ENCODE assay signal across 9 mouse cellular contexts in genomic region chr3:145627830-145628229, GRCm38 (mm10). TPM values are rescaled to one million over a fixed set of nuclear protein-coding genes. Genes with fewer than 3 reads are reported as not detected.
DNase-seq lines count a peak whose midpoint lies in the region; ATAC-seq and TF ChIP-seq lines count a peak whose summit lies in the region.
"Had no signal": no experiment of that assay in that cellular context is flagged by ENCODE, and none has a peak within 500 bp of the region (broad histone marks: within the 10 kb centered on the region; RNA-seq: fewer than 3 reads in every experiment).

No protein-coding gene starts in this region.

- no peaks in the 10 kb centered on the region for H3K9me3 ChIP-seq in liver, embryonic 14.5 days (ENCODE audit: control insufficient read depth, low read length)
- H3K9me3 ChIP-seq in liver, embryonic 11.5 days (ENCODE audit: control insufficient read depth, low read length): no peaks in the 10 kb centered on the region
- no peaks in the 10 kb centered on the region for H3K9me3 ChIP-seq in forebrain, embryonic 15.5 days

- H3K36me3 ChIP-seq in liver, embryonic 14.5 days (replicated peaks; ENCODE audit: control insufficient read depth, insufficient read depth, low read depth): no peaks in the 10 kb centered on the region
- no peaks in the 10 kb centered on the region for H3K36me3 ChIP-seq in liver, embryonic 11.5 days (ENCODE audit: control insufficient read depth, insufficient read depth, low read length)
- no peaks in the 10 kb centered on the region for H3K36me3 ChIP-seq in forebrain, embryonic 15.5 days

- H3K4me2 ChIP-seq in liver, embryonic 14.5 days (ENCODE audit: low read depth): no peak overlapping the region
- no peak overlapping the region for H3K4me2 ChIP-seq in liver, embryonic 11.5 days
- H3K4me2 ChIP-seq in forebrain, embryonic 15.5 days (replicated peaks): no peak overlapping the region

- peaks cover 0 to 5% of the 10 kb centered on the region in 2 experiments; a peak in 2 of 4 replicates for H3K4me1 ChIP-seq in liver, embryonic 14.5 days (replicated peaks; ENCODE audit: control insufficient read depth in 2 of 2, insufficient read depth in 2 of 2, low read length in 1 of 2)
- no peaks in the 10 kb centered on the region for H3K4me1 ChIP-seq in liver, embryonic 11.5 days (replicated peaks; ENCODE audit: control insufficient read depth, insufficient read depth, low read length)
- no peaks in the 10 kb centered on the region for H3K4me1 ChIP-seq in forebrain, embryonic 15.5 days

- no peaks in the 10 kb centered on the region for H3K27me3 ChIP-seq in liver, embryonic 14.5 days (ENCODE audit: control insufficient read depth, insufficient read depth, low read length)
- H3K27me3 ChIP-seq in liver, embryonic 11.5 days (replicated peaks; ENCODE audit: control insufficient read depth, insufficient read depth, low read length): no peaks in the 10 kb centered on the region
- H3K27me3 ChIP-seq in forebrain, embryonic 15.5 days: no peaks in the 10 kb centered on the region

- TF ChIP-seq CTCF in liver, embryonic 14.5 days (IDR thresholded peaks at IDR 0.05; ENCODE audit: low read depth): peak; percentile 65

- TF ChIP-seq EP300 in liver, embryonic 14.5 days (IDR thresholded peaks at IDR 0.05; ENCODE audit: low read depth): no peak

- no peak overlapping the region for H3K27ac ChIP-seq in liver, embryonic 14.5 days
- H3K27ac ChIP-seq in liver, embryonic 11.5 days (ENCODE audit: low read depth, low read length): no peak overlapping the region
- no peak overlapping the region for H3K27ac ChIP-seq in forebrain, embryonic 15.5 days (replicated peaks)
- H3K27ac ChIP-seq: macrophage had no signal

- H3K4me3 ChIP-seq in liver, embryonic 14.5 days (ENCODE audit: insufficient read depth in 1 of 2, low read depth in 2 of 2, low read length in 2 of 2): no peak overlapping the region
- H3K4me3 ChIP-seq in liver, embryonic 11.5 days (ENCODE audit: low read depth, low read length): no peak overlapping the region
- H3K4me3 ChIP-seq in forebrain, embryonic 15.5 days: no peak overlapping the region

- no peak for ATAC-seq in liver, embryonic 14.5 days (ENCODE audit: insufficient read depth)
- no peak for ATAC-seq in liver, embryonic 11.5 days (replicated peaks; ENCODE audit: low FRiP score)
- 0 out of 2 replicates have a peak, but pooled peaks have one; percentile 20 for ATAC-seq in forebrain, embryonic 15.5 days (replicated peaks)
- peak; percentile 85 for ATAC-seq in megakaryocyte-erythroid progenitor cell, adult 5-6 weeks (replicated peaks; ENCODE audit: low FRiP score, low TSS enrichment, poor library complexity, severe bottlenecking)

- WGBS in liver, embryonic 14.5 days (ENCODE audit: insufficient replicate concordance): 61% methylated on average over 3 of the region's 3 CpGs
- 75% methylated on average over 3 of the region's 3 CpGs for WGBS in liver, embryonic 11.5 days
- WGBS in forebrain, embryonic 15.5 days: 82% methylated on average over 3 of the region's 3 CpGs

- DNase-seq in adrenal gland, postnatal 25 days: peak; percentile 33
- no peak for DNase-seq in adrenal gland, adult 18-20 months (ENCODE audit: low spot score in 2 of 2)
- no peak for DNase-seq in liver, embryonic 14.5 days (ENCODE audit: low read depth in 3 of 3, low spot score in 3 of 3)
- no peak for DNase-seq in liver, embryonic 11.5 days (ENCODE audit: low spot score)
- DNase-seq in thymus, postnatal 14 days: no peak
- DNase-seq in layer of hippocampus, postnatal 36 days: no peak

- no peak overlapping the region for H3K9ac ChIP-seq in liver, embryonic 14.5 days (replicated peaks)
- no peak overlapping the region for H3K9ac ChIP-seq in liver, embryonic 11.5 days (ENCODE audit: low read depth, low read length)
- H3K9ac ChIP-seq in forebrain, embryonic 15.5 days (replicated peaks): no peak overlapping the region

RNA-seq across cellular contexts. Expression of gene Ccn1, which starts 22.0 kb away (rescaled TPM):
- total RNA-seq in adrenal gland, postnatal 25 days (2021): 5.5 and 10.6 TPM in 2 replicates
- total RNA-seq in adrenal gland, adult 18-20 months (2021): 10 to 100 TPM; 12.8 to 37.4 TPM
- 2.8 and 3.0 TPM in 2 replicates for polyA plus RNA-seq in liver, embryonic 14.5 days (2012; rRNA removed)
- polyA plus RNA-seq in liver, embryonic 14.5 days (2014; fragmentation: Nextera tagmentation; extraction: Ambion mirVana): 3.2 and 4.3 TPM in 2 replicates
- polyA plus RNA-seq in liver, embryonic 11.5 days (2014; fragmentation: Nextera tagmentation; extraction: Ambion mirVana): 14.2 and 16.4 TPM in 2 replicates
- 27.2 and 30.1 TPM in 2 replicates for polyA plus RNA-seq in forebrain, embryonic 15.5 days (2015; fragmentation: Nextera tagmentation; extraction: Ambion mirVana)
- not detected in 2 replicates for total RNA-seq in megakaryocyte-erythroid progenitor cell, adult 5-6 weeks (2014; fragmentation: Nextera tagmentation)
- 1.9 TPM in 1 of 2 replicates, not detected in the other for total RNA-seq in megakaryocyte-erythroid progenitor cell, adult 5-6 weeks (2017)
- total RNA-seq in layer of hippocampus, postnatal 36 days (2021): 1 to 10 TPM; 4.4 TPM

RNA-seq across cellular contexts. Expression of gene Znhit6, which starts 51.8 kb away (rescaled TPM):
- 18.7 and 27.2 TPM in 2 replicates for total RNA-seq in adrenal gland, postnatal 25 days (2021)
- total RNA-seq in adrenal gland, adult 18-20 months (2021): 10 to 100 TPM; 13.0 to 17.6 TPM
- 3.7 and 8.5 TPM in 2 replicates for polyA plus RNA-seq in liver, embryonic 14.5 days (2012; rRNA removed)
- polyA plus RNA-seq in liver, embryonic 14.5 days (2014; fragmentation: Nextera tagmentation; extraction: Ambion mirVana): 14.0 and 14.1 TPM in 2 replicates
- 36.0 and 38.5 TPM in 2 replicates for polyA plus RNA-seq in liver, embryonic 11.5 days (2014; fragmentation: Nextera tagmentation; extraction: Ambion mirVana)
- polyA plus RNA-seq in forebrain, embryonic 15.5 days (2015; fragmentation: Nextera tagmentation; extraction: Ambion mirVana): 27.8 and 30.6 TPM in 2 replicates
- total RNA-seq in megakaryocyte-erythroid progenitor cell, adult 5-6 weeks (2014; fragmentation: Nextera tagmentation): 33.5 and 44.3 TPM in 2 replicates
- 38.1 and 49.5 TPM in 2 replicates for total RNA-seq in megakaryocyte-erythroid progenitor cell, adult 5-6 weeks (2017)
- 10 to 100 TPM; 13.7 to 17.7 TPM for total RNA-seq in layer of hippocampus, postnatal 36 days (2021)

Comparison
In these comparisons a context has a peak if more than half of its experiments do, and no peak if none do; other contexts are left out.
1. ATAC-seq: peak in forebrain, embryonic 15.5 days (single experiment) and megakaryocyte-erythroid progenitor cell, adult 5-6 weeks (single experiment); none in liver, embryonic 14.5 days (single experiment) and liver, embryonic 11.5 days (single experiment).